Mouse (Mus musculus): ENCODE measurements around the gene Lmbr1. TPM values are rescaled to one million over a fixed set of nuclear protein-coding genes. Genes with fewer than 3 reads are reported as not detected.
A peak's percentile ranks its signal among the peaks of the same experiment; 100 is the strongest.

The Lmbr1 gene
- total and polyA plus RNA-seq, 2 experiments from 2014 or later, result 34.0 to 40.4 TPM

- WGBS, result 61% methylated on average over 2 of the region's 2 CpGs
- DNase-seq (ENCODE audit: low spot score), result peak; percentile 42
Observed at GRCm38 (mm10) chr5:29273426-29273825, 104.8 kb downstream of the Lmbr1 start.

GRCm38 (mm10) chr5:29270879-29271278, 107.3 kb downstream of the Lmbr1 start:
- Histone ChIP-seq H3K9me3 (ENCODE audit: low read length) (no peaks in the 10 kb centered on the region), H3K9ac (replicated peaks; ENCODE audit: low read length) (no peak overlapping the region), H3K36me3 (ENCODE audit: insufficient read depth, low read length) (no peaks in the 10 kb centered on the region), H3K27ac (no peak overlapping the region), H3K4me2 (ENCODE audit: low read depth, low read length) (no peak overlapping the region), H3K4me1 (ENCODE audit: insufficient read depth, low read length) (no peaks in the 10 kb centered on the region), H3K27me3 (ENCODE audit: insufficient read depth, low read length) (no peaks in the 10 kb centered on the region), H3K4me3 (ENCODE audit: low read length) (no peak overlapping the region)
- 59% methylated on average over 4 of the region's 4 CpGs for WGBS
- TF ChIP-seq CTCF (IDR thresholded peaks at IDR 0.05; ENCODE audit: low read depth), result peak; percentile 39; the same call in 1 of the 2 replicates
- peak; percentile 24 for DNase-seq (ENCODE audit: low spot score)
- ATAC-seq, result no peak

More at GRCm38 (mm10) chr5:29273426-29273825, 104.8 kb downstream of the Lmbr1 start:
- H3K9me3 ChIP-seq (ENCODE audit: low read length), result no peaks in the 10 kb centered on the region
- H3K9ac ChIP-seq (replicated peaks; ENCODE audit: low read length), result no peak overlapping the region
- no peak overlapping the region for H3K27ac ChIP-seq
- H3K4me2 ChIP-seq (ENCODE audit: low read depth, low read length), result no peak overlapping the region
- no peaks in the 10 kb centered on the region for H3K27me3 ChIP-seq (ENCODE audit: insufficient read depth, low read length)
- no peaks in the 10 kb centered on the region for H3K4me1 ChIP-seq (ENCODE audit: insufficient read depth, low read length)
- no peak for ATAC-seq
- no peak for TF ChIP-seq CTCF (IDR thresholded peaks at IDR 0.05; ENCODE audit: low read depth)
- no peaks in the 10 kb centered on the region for H3K36me3 ChIP-seq (ENCODE audit: insufficient read depth, low read length)
- H3K4me3 ChIP-seq (ENCODE audit: low read length), result no peak overlapping the region

- 32% methylated on average over 2 of the region's 2 CpGs for WGBS
- DNase-seq (ENCODE audit: low spot score), result no peak
Observed at GRCm38 (mm10) chr5:29253876-29254275, 124.3 kb downstream of the Lmbr1 start.

GRCm38 (mm10) chr5:29251496-29251873, 126.7 kb downstream of the Lmbr1 start:
- Histone ChIP-seq H3K36me3 (ENCODE audit: insufficient read depth, low read length) (no peaks in the 10 kb centered on the region), H3K27me3 (ENCODE audit: insufficient read depth, low read length) (no peaks in the 10 kb centered on the region), H3K9ac (replicated peaks; ENCODE audit: low read length) (no peak overlapping the region), H3K4me1 (ENCODE audit: insufficient read depth, low read length) (no peaks in the 10 kb centered on the region), H3K27ac (no peak overlapping the region), H3K4me3 (ENCODE audit: low read length) (no peak overlapping the region), H3K9me3 (ENCODE audit: low read length) (no peaks in the 10 kb centered on the region), H3K4me2 (ENCODE audit: low read depth, low read length) (no peak overlapping the region)
- TF ChIP-seq CTCF (IDR thresholded peaks at IDR 0.05; ENCODE audit: low read depth), result no peak
- ATAC-seq (no peak), DNase-seq (ENCODE audit: low spot score) (no peak)
- 36% methylated on average over 1 of the region's 1 CpGs for WGBS

More at GRCm38 (mm10) chr5:29253876-29254275, 124.3 kb downstream of the Lmbr1 start:
- Histone ChIP-seq H3K4me2 (ENCODE audit: low read depth, low read length) (no peak overlapping the region), H3K36me3 (ENCODE audit: insufficient read depth, low read length) (no peaks in the 10 kb centered on the region), H3K27me3 (ENCODE audit: insufficient read depth, low read length) (no peaks in the 10 kb centered on the region), H3K4me3 (ENCODE audit: low read length) (no peak overlapping the region), H3K4me1 (ENCODE audit: insufficient read depth, low read length) (no peaks in the 10 kb centered on the region), H3K27ac (no peak overlapping the region), H3K9me3 (ENCODE audit: low read length) (no peaks in the 10 kb centered on the region), H3K9ac (replicated peaks; ENCODE audit: low read length) (no peak overlapping the region)
- TF ChIP-seq CTCF (IDR thresholded peaks at IDR 0.05; ENCODE audit: low read depth), result no peak
- no peak for ATAC-seq

GRCm38 (mm10) chr5:29250795-29251495, 127.2 kb downstream of the Lmbr1 start:
- H3K4me1 ChIP-seq (ENCODE audit: insufficient read depth, low read length), result no peaks in the 10 kb centered on the region
- no peaks in the 10 kb centered on the region for H3K36me3 ChIP-seq (ENCODE audit: insufficient read depth, low read length)
- TF ChIP-seq CTCF (IDR thresholded peaks at IDR 0.05; ENCODE audit: low read depth), result no peak
- H3K4me2 ChIP-seq (ENCODE audit: low read depth, low read length), result no peak overlapping the region
- no peak overlapping the region for H3K27ac ChIP-seq
- WGBS, result 14% methylated on average over 8 of the region's 8 CpGs
- 0 out of 2 replicates have a peak, but pooled peaks have one; percentile 63 for ATAC-seq
- peak; percentile 25 for DNase-seq (ENCODE audit: low spot score)
- no peaks in the 10 kb centered on the region for H3K9me3 ChIP-seq (ENCODE audit: low read length)
- H3K9ac ChIP-seq (replicated peaks; ENCODE audit: low read length), result no peak overlapping the region
- H3K27me3 ChIP-seq (ENCODE audit: insufficient read depth, low read length), result no peaks in the 10 kb centered on the region
- H3K4me3 ChIP-seq (ENCODE audit: low read length), result no peak overlapping the region

GRCm38 (mm10) chr5:29244769-29245168, 133.4 kb downstream of the Lmbr1 start:
- Histone ChIP-seq H3K9me3 (ENCODE audit: low read length) (no peaks in the 10 kb centered on the region), H3K4me1 (ENCODE audit: insufficient read depth, low read length) (no peaks in the 10 kb centered on the region), H3K9ac (replicated peaks; ENCODE audit: low read length) (no peak overlapping the region), H3K36me3 (ENCODE audit: insufficient read depth, low read length) (no peaks in the 10 kb centered on the region), H3K4me2 (ENCODE audit: low read depth, low read length) (no peak overlapping the region), H3K4me3 (ENCODE audit: low read length) (no peak overlapping the region), H3K27ac (no peak overlapping the region), H3K27me3 (ENCODE audit: insufficient read depth, low read length) (no peaks in the 10 kb centered on the region)
- WGBS, result no CpG with 5 or more reads among the region's 1 CpGs
- TF ChIP-seq CTCF (IDR thresholded peaks at IDR 0.05; ENCODE audit: low read depth), result no peak
- ATAC-seq (no peak), DNase-seq (ENCODE audit: low spot score) (no peak)

- ATAC-seq (no peak), DNase-seq (ENCODE audit: low spot score) (no peak)
- H3K9ac ChIP-seq (replicated peaks; ENCODE audit: low read length), result no peak overlapping the region
- no peaks in the 10 kb centered on the region for H3K4me1 ChIP-seq (ENCODE audit: insufficient read depth, low read length)
- H3K27me3 ChIP-seq (ENCODE audit: insufficient read depth, low read length), result no peaks in the 10 kb centered on the region
- H3K9me3 ChIP-seq (ENCODE audit: low read length), result no peaks in the 10 kb centered on the region
- H3K4me3 ChIP-seq (ENCODE audit: low read length), result no peak overlapping the region
- H3K4me2 ChIP-seq (ENCODE audit: low read depth, low read length), result no peak overlapping the region
- H3K27ac ChIP-seq, result no peak overlapping the region
- no peaks in the 10 kb centered on the region for H3K36me3 ChIP-seq (ENCODE audit: insufficient read depth, low read length)
- TF ChIP-seq CTCF (IDR thresholded peaks at IDR 0.05; ENCODE audit: low read depth), result no peak
Observed at GRCm38 (mm10) chr5:29238379-29238778, 139.8 kb downstream of the Lmbr1 start.

Data from hindbrain, postnatal 0 days (tissue).